Mouse (Mus musculus): ENCODE data around the gene Gm36210.

- TF ChIP-seq CTCF (IDR thresholded peaks at IDR 0.05; ENCODE audit: extremely low read depth, insufficient read depth, insufficient read length, insufficient replicate concordance): no peak
- no peak for TF ChIP-seq POLR2A (IDR thresholded peaks at IDR 0.05; ENCODE audit: low read depth, low read length)
These were observed 28.0 kb upstream of the Gm36210 start for GRCm38 (mm10) chr7:4934160-4934914.
